In genomic region chr5:144222811-144223502, GRCm38 (mm10) we compare ENCODE assay signal across 8 mouse cellular contexts. TPM values are rescaled to one million over a fixed set of nuclear protein-coding genes. Genes with fewer than 3 reads are reported as not detected.
A peak's percentile ranks its signal among the peaks of the same experiment; 100 is the strongest.
DNase-seq lines count a peak whose midpoint lies in the region; ATAC-seq and TF ChIP-seq lines count a peak whose summit lies in the region.

No protein-coding gene starts in this region.

- H3K9ac ChIP-seq in intestine, postnatal 0 days (ENCODE audit: low read depth, low read length): peak overlapping the region; percentile 67
- peak overlapping the region; percentile 50 for H3K9ac ChIP-seq in liver, embryonic 16.5 days (ENCODE audit: low read depth, low read length)
- peak overlapping the region; percentile 56 for H3K9ac ChIP-seq in neural tube, embryonic 14.5 days (replicated peaks; ENCODE audit: low read depth, low read length)

- H3K4me1 ChIP-seq in intestine, postnatal 0 days (replicated peaks; ENCODE audit: control insufficient read depth, insufficient read depth, low read length): no peaks in the 10 kb centered on the region
- H3K4me1 ChIP-seq in liver, embryonic 16.5 days (ENCODE audit: control insufficient read depth, low read depth, low read length): peaks cover 3% of the 10 kb centered on the region
- peaks cover 14% of the 10 kb centered on the region for H3K4me1 ChIP-seq in neural tube, embryonic 14.5 days (ENCODE audit: control insufficient read depth, insufficient read depth, low read length)

- no peaks in the 10 kb centered on the region for H3K27me3 ChIP-seq in intestine, postnatal 0 days (replicated peaks; ENCODE audit: control insufficient read depth, insufficient read depth, low read length)
- H3K27me3 ChIP-seq in liver, embryonic 16.5 days (ENCODE audit: control insufficient read depth, insufficient read depth, low read depth, low read length): no peaks in the 10 kb centered on the region
- no peaks in the 10 kb centered on the region for H3K27me3 ChIP-seq in neural tube, embryonic 14.5 days (ENCODE audit: control insufficient read depth, insufficient read depth, low read length)

- H3K27ac ChIP-seq in intestine, postnatal 0 days (ENCODE audit: low read depth, low read length): peak overlapping the region; percentile 69
- no peak overlapping the region for H3K27ac ChIP-seq in liver, embryonic 16.5 days (ENCODE audit: low read length)
- peak overlapping the region; percentile 45 for H3K27ac ChIP-seq in neural tube, embryonic 14.5 days (ENCODE audit: low read depth, low read length)

- WGBS in intestine, postnatal 0 days: under 1% methylated on average over 25 of the region's 25 CpGs
- 3% methylated on average over 25 of the region's 25 CpGs for WGBS in liver, embryonic 16.5 days (ENCODE audit: insufficient replicate concordance)
- 5% methylated on average over 25 of the region's 25 CpGs for WGBS in neural tube, embryonic 14.5 days

- H3K36me3 ChIP-seq in intestine, postnatal 0 days (ENCODE audit: control insufficient read depth, insufficient read depth): no peaks in the 10 kb centered on the region; the same call in 1 of the 2 replicates
- no peaks in the 10 kb centered on the region for H3K36me3 ChIP-seq in liver, embryonic 16.5 days (ENCODE audit: control insufficient read depth, insufficient read depth)
- H3K36me3 ChIP-seq in neural tube, embryonic 14.5 days (ENCODE audit: control insufficient read depth, insufficient read depth, low read length): no peaks in the 10 kb centered on the region

- TF ChIP-seq CTCF in intestine, postnatal 0 days (IDR thresholded peaks at IDR 0.05; ENCODE audit: low read depth): peak; percentile 14; the same call in 1 of the 2 replicates

- peak overlapping the region; percentile 75 for H3K4me2 ChIP-seq in intestine, postnatal 0 days (replicated peaks; ENCODE audit: low read depth)
- peak overlapping the region; percentile 93 for H3K4me2 ChIP-seq in liver, embryonic 16.5 days (ENCODE audit: low read depth, low read length)
- H3K4me2 ChIP-seq in neural tube, embryonic 14.5 days (ENCODE audit: low read depth, low read length): peak overlapping the region; percentile 83

- ATAC-seq in intestine, postnatal 0 days: peak; percentile 49
- ATAC-seq in liver, embryonic 16.5 days (ENCODE audit: low read depth): peak; percentile 28; the same call in 1 of the 2 replicates
- ATAC-seq in neural tube, embryonic 14.5 days (ENCODE audit: low read depth): peak; percentile 74; the same call in 1 of the 2 replicates

- H3K9me3 ChIP-seq in intestine, postnatal 0 days (ENCODE audit: control insufficient read depth): no peaks in the 10 kb centered on the region
- H3K9me3 ChIP-seq in liver, embryonic 16.5 days (replicated peaks; ENCODE audit: control insufficient read depth, low read length): no peaks in the 10 kb centered on the region
- no peaks in the 10 kb centered on the region for H3K9me3 ChIP-seq in neural tube, embryonic 14.5 days (ENCODE audit: control insufficient read depth, low read length)

- DNase-seq in left cerebral cortex, postnatal 10 days (ENCODE audit: extremely low spot score in 1 of 2, low spot score in 2 of 2): peak; percentile 19 to 81
- DNase-seq in left cerebral cortex, postnatal 14 days (ENCODE audit: low spot score in 2 of 2): no peak
- DNase-seq in cerebellum, adult 11 months: peak; percentile 83
- peak; percentile 60 to 84 for DNase-seq in heart, adult 18-20 months
- DNase-seq in right cerebral cortex, postnatal 4 days: no peak

- peak overlapping the region; percentile 77 for H3K4me3 ChIP-seq in intestine, postnatal 0 days (ENCODE audit: low read depth, low read length)
- H3K4me3 ChIP-seq in liver, embryonic 16.5 days (ENCODE audit: low read depth, low read length): peak overlapping the region; percentile 67
- H3K4me3 ChIP-seq in neural tube, embryonic 14.5 days (ENCODE audit: low read depth, low read length): peak overlapping the region; percentile 44

- intact Hi-C loops in left cerebral cortex, postnatal 10 days (cut with DNase I): no loop called here
- intact Hi-C loops in left cerebral cortex, postnatal 14 days (cut with DNase I): no loop called here

RNA-seq across cellular contexts. Expression of gene Tecpr1, which starts 0.5 kb away (rescaled TPM):
- 10 to 100 TPM; 81.4 to 83.7 TPM for total RNA-seq in left cerebral cortex, postnatal 10 days (2021)
- total RNA-seq in left cerebral cortex, postnatal 14 days (2021): 10 to 100 TPM; 84.8 to 90.0 TPM
- total RNA-seq in heart, adult 18-20 months (2021): 10 to 100 TPM; 27.1 to 27.3 TPM
- polyA plus RNA-seq in intestine, postnatal 0 days (2015; fragmentation: Nextera tagmentation; extraction: Ambion mirVana): 10.7 and 12.5 TPM in 2 replicates
- 3.1 and 3.2 TPM in 2 replicates for polyA plus RNA-seq in liver, embryonic 16.5 days (2015; fragmentation: Nextera tagmentation; extraction: Ambion mirVana)
- polyA plus RNA-seq in neural tube, embryonic 14.5 days (2014; fragmentation: Nextera tagmentation; extraction: Ambion mirVana): 35.7 and 38.1 TPM in 2 replicates

RNA-seq across cellular contexts. Expression of gene Bri3, which starts 21.3 kb away (rescaled TPM):
- 10 to 100 TPM; 58.7 to 60.6 TPM for total RNA-seq in left cerebral cortex, postnatal 10 days (2021)
- 10 to 100 TPM; 62.1 to 75.0 TPM for total RNA-seq in left cerebral cortex, postnatal 14 days (2021)
- total RNA-seq in heart, adult 18-20 months (2021): 100 to 1,000 TPM; 149 to 160 TPM
- 313 and 341 TPM in 2 replicates for polyA plus RNA-seq in intestine, postnatal 0 days (2015; fragmentation: Nextera tagmentation; extraction: Ambion mirVana)
- 20.6 and 21.8 TPM in 2 replicates for polyA plus RNA-seq in liver, embryonic 16.5 days (2015; fragmentation: Nextera tagmentation; extraction: Ambion mirVana)
- 111 and 114 TPM in 2 replicates for polyA plus RNA-seq in neural tube, embryonic 14.5 days (2014; fragmentation: Nextera tagmentation; extraction: Ambion mirVana)

RNA-seq across cellular contexts. Expression of gene Bhlha15, which starts 32.9 kb away (rescaled TPM):
- total RNA-seq in left cerebral cortex, postnatal 10 days (2021): under 1 TPM; 0.32 to 0.43 TPM
- under 1 TPM; 0.36 to 0.42 TPM for total RNA-seq in left cerebral cortex, postnatal 14 days (2021)
- under 1 TPM in 1 of 2 experiments, not detected in 1; 0.07 TPM for total RNA-seq in heart, adult 18-20 months (2021)
- 0.13 and 0.16 TPM in 2 replicates for polyA plus RNA-seq in intestine, postnatal 0 days (2015; fragmentation: Nextera tagmentation; extraction: Ambion mirVana)
- polyA plus RNA-seq in liver, embryonic 16.5 days (2015; fragmentation: Nextera tagmentation; extraction: Ambion mirVana): 0.83 and 1.3 TPM in 2 replicates
- polyA plus RNA-seq in neural tube, embryonic 14.5 days (2014; fragmentation: Nextera tagmentation; extraction: Ambion mirVana): 0.14 and 0.28 TPM in 2 replicates

Comparison
In these comparisons a context has a peak if more than half of its experiments do, and no peak if none do; other contexts are left out.
1. DNase-seq: peak in left cerebral cortex, postnatal 10 days (2 of 2), cerebellum, adult 11 months (single experiment) and heart, adult 18-20 months (2 of 2); none in left cerebral cortex, postnatal 14 days (0 of 2) and right cerebral cortex, postnatal 4 days (single experiment).
2. Peak in every context shown above with its lines, with median percentiles within 50 percentile points of each other: ATAC-seq, H3K4me2 ChIP-seq, H3K4me3 ChIP-seq and H3K9ac ChIP-seq.